Mouse (Mus musculus) left cerebral cortex, adult 8-10 months (tissue): ENCODE measurements around the gene Nr4a1. TPM values are rescaled to one million over a fixed set of nuclear protein-coding genes. Genes with fewer than 3 reads are reported as not detected.

Experiments used
- DNase-seq, 2 experiments: peaks; one replicate each; pipeline ENCODE4 v3.0.0; 2022; ENCODE audit warnings: low spot score in 2 of 2
- total RNA-seq, 4 experiments: library from RNA; stranded (reverse); gene quantifications; 2 replicates each; pipeline ENCODE4 v1.2.4; 2022

The Nr4a1 gene
- total RNA-seq, 4 experiments from 2014 or later: 36.3 to 102 (median 74.5) TPM

DNA sequence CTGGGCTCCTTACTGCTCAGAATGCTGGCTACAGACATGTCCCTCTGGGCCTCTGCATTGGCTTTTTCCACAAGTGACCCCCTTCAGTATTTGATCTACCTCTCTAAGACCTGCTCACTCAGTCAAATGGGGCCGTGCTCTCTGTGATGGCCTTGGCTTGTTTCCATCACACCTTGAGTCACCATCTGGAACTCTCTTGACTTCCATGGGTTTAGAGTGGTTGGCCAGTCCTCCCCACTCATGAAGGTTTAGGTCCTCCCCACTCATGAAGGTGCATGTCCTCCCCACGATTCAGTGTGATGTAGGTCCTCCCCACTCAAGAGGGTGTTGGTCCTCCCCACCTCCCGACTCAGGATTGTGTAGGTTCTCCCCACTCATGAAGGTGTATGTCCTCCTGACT, 20.9 kb upstream of the Nr4a1 start:
- DNase-seq: no peak

DNA sequence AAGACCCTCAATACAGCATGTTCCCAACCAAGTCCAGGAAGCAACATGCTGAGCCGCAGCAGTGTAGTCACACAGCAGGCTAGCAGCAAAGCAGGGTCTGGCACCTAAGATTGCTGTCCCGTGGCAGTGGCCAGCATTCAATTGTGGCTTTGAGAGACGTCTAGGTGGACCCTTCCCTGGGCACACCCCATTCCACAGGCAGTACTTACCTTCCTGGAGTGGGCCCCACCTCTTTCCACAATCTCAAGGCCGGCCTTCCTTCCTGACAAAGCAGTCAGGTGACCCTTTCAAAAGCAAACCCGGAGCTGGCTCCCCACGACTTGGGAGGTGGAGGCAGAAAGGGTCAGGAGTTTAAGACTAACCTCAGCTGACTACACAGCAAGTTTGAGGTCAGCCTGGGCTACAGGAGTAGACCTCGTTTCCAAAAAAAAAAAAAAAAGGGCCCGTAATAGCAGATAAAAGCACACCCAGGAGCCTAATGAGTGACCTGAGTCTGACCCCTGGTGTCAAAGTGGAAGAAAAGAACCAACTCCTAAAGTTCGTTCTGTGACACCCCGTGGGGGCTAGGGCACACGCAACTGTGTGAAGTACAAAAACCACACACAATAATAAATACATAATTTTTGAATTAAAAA, 20.3 kb upstream of the Nr4a1 start:
- no peak for DNase-seq

DNA sequence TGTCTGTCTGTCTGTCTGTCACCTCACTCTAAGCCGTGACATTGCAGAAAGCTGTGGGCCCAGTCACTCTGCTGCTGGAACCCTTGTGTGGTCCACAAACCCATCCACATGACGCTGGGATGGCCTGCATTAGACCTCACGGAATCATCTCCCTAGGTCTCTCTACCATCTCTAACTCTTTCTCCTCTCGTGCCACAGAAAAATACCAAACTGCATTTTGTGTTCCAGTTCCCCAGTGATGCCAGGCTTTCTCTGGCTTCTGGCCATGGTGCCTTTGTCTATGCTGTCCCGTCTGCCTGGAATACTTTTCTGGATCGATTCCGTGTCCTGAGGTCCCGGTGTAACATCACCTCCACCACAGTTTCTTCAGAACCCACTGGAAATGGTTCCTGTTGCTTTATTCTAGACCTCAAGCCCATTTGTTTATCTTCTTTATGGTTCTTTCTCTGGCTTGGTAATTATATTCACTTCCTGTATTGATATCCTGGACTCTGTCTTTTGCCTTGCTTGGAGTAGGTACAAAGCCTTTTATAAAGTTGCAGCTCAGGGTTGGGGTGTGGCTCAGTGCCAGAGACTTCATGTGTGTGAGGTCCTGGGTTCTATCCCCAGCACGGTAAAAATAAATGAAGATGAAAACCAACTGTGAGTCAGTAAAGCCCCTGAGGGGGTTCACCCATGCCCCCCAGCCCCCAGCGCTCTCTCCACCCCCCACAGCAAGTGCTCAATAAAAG, 19.3 kb upstream of the Nr4a1 start:
- no peak for DNase-seq

DNA sequence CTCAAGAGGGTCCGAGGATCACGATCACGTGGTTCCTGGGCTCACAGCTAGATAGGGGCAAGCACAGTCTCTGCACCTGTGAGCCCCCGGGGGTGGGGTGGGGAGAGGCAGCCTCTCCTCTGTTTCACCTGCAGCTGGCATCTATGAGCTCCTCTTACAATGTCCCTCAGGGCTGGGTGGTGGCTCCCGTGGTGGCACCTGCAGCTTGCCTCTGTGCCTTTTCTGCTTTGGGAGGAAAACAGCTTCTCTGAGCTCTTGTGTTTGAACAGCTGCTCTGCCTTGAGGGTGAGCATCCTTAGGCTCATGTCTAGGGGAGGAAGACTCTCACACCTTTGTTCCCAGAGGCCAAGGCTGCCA, 18.7 kb upstream of the Nr4a1 start:
- no peak for DNase-seq

DNA sequence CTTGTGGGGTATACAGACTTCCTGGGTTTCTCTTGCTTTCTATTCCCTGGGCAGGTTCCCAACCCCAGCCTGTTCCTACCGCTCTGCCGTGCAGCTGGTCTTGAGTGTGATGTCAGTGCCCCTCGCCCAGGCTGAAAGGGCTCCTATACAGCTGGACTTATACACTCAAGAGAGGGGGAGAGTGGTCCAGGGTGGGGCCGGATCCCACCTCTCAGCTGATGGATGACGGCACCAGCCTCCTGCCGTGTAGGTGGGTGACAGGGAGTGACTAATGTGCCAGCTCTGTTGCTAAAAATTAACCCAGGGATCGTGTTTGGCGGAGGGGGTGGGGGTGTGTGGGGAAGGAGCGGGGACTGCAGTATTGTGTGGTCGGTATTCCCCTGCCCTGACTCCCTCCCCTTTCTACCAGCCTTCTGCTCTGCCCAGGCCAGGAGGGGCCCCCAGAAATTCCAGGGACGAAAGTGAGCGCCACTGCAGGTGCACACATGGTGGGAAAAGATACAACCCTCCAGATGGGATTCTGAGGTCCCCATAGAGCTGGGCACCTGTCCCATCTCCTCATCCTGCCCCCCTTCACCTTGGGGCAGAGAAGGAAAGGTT, 18.2 kb upstream of the Nr4a1 start:
- peak in 1 of 2 experiments; percentile 82 for DNase-seq

DNA sequence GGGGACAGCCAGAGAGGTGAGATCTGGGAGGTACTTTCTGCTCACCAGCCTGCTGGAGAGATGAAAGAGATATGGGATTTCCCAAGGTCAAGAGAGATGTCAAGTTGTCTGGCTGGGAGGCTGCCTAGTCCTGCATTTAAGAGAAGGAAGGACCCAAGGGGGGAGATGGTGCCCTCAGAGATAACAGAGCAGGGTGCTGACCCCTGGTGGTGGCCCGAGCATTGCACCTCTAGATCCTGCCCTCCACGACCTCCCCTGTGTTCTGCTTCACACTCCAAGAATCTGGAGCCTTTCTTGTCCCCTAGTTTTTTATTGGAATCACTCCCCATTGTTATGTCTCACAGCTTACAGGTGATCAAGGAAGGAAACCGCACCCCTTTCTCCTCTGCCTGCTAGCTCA, 17.2 kb upstream of the Nr4a1 start:
- DNase-seq: no peak

DNA sequence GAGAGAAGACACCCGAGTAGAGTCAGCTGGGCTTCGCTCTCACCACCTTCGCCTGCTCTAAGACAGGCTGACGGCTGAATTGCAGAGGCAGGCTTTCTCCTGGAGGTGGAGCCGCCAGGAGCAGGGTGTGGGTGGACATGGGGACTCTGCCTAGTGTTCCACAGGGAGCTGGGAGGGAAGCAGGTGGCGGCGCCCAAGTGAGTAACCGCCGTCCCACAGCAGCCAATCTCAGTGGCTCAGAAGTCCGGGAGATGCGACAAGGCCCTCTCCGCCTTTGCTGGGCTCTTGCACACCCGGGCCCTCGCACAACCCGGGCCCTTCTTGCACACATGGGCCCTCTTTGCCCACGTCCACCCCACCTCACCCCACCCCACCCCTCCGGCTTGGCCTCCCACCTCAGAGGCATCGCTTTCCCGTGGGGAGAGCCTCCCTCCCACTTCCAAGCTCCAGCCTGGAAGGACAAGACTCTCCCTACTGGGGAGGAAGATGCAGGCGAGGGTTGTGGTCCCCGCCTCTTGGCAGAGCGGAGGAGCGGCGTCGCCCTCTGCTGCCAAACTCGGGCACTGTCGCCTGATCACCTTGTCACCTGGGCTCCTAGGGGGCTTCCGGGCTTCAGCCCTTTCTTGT, 15.1 kb upstream of the Nr4a1 start:
- peak in 1 of 2 experiments; percentile 90 for DNase-seq

DNA sequence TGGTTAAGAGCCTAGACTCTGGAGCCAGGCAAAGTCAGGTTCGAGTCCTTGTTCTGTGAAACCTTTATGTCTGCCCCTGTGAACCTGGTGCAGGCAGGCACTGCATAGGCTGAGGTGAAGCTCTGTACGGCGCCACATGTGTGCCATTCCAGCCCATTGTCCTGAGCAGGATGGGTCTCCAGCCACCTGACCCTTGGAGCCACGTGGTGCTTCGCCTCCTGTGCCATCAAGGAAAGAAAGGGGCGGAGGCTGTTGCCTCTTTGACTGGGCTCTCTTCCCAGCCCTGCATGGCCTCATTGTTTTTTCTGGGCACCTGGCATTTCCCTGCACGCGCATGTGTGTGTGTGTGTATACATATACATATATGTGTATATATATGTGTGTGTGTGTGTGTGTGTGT, 14.2 kb upstream of the Nr4a1 start:
- no peak for DNase-seq

DNA sequence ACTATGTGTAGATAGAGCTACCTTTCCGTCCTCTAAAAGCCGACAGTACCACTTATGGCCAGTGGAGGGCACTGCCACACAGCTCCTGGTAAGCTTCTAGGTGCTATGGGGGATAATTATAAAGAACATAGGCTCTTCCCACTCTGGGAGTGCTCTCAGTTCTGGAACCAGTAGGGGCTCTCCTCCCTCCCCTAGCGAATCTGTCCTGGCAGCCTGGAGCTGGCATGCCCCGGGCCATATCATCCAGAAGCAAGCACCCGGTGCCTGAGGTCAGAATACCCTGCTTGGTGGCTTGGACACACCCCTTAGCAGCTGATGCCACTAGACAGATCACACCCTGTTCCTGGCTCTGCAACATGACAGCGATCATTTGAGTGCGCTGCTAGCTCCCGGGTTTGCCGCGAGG, 13.3 kb upstream of the Nr4a1 start:
- peak; percentile 87 to 96 for DNase-seq

DNA sequence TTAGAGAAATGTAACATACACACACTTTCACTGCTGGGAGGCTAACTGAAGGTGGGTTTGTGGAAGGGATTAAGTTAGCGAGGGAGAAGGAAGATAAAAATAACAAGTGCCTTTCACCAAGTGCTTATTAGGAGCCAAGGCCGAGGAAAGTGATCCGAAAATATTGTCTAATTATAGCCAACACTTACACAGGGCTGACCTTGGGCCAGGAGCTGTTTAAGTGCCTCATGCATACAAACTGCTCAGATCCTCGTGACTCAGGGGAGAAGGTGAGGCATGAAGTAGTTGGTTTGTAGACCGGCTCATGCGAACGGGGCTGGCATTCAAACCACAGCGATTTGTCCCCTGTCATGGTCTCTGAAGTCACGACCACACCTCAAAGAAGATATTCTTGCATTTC, 12.8 kb upstream of the Nr4a1 start:
- DNase-seq: no peak

DNA sequence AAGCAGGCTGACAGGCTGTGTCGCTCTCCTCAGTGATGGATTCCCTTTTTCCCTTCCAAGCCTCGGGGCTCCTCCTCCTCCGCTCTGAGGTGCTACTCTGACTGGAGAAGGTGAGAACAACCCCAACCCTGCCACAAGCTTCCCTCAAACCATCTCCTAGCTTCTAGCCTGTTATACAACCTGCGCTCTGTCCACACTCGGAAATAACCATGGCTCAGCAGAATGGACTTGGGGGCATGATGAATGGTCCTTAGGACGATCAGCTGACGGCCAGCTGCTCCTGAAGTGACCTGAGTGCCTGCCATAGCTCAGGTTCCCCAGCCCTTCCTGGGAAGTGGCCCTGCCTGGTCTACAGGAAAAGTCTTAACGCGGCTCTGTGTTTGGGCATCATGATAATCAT, 12.2 kb upstream of the Nr4a1 start:
- DNase-seq: no peak

DNA sequence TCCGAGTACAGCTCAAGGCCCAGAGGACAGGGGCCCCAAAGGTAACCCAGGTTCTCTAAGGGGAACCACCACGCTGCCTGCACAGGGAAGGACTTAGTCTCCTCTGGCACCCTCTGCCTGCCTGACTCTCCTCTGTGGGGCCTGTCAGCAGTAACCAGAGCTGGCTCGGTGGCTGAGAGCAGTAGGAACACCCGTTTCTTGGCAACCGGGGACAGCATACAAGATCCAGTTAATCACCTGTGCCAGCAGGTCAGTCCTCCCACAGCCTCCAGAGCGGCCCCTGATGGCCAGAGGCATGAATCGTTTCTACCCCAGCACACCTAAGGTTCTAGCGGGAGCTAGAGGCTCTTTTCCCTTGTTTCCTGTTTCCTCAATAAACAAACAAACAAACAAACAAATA, 11.4 kb upstream of the Nr4a1 start:
- no peak for DNase-seq

DNA sequence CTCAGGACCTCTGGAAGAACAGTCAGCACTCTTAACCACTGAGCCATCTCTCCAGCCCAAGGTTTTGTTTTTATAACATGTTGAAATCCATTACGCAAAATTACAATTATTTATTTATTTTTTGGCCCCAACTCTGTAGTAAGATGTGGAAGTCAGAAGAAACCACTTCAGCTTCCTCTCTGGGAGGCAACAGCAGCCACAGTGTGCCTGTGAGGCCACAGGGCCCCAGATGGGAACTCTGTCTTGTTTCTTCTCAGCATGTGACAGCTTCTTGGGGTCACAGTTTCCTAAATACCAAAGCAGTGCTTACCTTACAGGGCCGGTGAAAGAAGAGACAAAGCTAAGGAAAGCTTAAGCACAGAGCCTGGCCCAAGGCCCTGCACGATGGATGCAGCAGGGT, 10.1 kb upstream of the Nr4a1 start:
- no peak for DNase-seq

DNA sequence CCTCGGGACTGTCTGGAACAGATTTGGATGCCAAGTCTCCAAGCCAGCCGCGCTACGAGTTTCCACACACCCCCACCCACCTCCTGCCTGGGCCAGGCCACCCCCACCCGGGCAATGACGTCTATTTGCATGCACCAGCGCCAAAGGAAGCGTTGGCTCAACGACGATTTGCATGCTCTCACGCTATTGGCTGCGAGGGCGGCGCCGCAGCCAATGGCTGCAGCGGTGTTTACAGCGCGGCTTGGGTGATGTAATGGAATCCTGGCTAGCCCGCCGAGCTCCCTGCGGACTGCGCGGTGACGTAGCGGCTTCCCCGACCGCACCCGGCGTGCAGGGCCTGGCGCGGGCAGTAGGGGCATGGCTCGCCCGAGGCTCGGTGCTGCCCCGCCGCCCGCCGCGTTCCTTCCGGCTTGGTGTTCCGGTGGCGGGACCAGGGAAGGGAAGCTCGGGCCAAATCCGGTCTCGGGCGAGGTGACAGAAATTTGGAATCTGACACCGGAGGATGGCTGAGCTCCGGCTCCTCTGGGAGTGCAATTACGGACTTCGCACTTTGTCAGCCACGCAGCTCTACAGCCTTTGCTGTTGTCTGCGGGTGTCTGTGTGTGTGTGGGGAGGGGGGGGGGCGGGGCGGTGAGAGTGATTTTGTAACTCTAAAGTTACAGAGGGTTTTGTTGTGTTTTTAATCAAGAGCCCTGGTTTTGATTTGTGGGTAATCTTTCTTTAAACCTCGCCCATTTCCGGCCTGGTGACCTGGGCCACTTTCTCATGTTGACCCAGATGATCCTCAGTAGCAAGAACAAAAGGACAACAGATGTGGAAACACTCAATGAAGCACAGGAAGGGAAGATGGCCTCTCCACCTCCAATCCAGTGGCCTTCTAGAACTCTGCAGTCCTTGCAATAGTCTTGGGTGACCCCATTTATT, 7.6 kb upstream of the Nr4a1 start:
- peak; percentile 83 to 97 for DNase-seq

DNA sequence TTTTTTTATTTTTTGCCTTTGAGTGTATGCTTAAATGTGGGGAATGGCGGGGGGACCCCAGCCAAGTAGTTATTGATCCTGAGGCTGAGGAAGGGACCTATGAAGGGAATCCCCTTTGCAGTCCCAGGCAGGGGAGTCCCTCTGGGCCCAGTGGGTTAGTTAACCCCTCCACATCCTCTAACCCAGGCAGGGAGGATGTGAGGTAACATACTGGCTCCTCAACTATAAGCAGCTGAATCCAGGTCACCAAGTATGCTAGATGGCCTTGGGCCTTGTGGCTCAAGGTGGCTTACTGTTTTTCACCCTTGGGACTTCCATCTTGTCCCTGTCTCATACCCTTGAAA, 6.9 kb upstream of the Nr4a1 start:
- DNase-seq: no peak

DNA sequence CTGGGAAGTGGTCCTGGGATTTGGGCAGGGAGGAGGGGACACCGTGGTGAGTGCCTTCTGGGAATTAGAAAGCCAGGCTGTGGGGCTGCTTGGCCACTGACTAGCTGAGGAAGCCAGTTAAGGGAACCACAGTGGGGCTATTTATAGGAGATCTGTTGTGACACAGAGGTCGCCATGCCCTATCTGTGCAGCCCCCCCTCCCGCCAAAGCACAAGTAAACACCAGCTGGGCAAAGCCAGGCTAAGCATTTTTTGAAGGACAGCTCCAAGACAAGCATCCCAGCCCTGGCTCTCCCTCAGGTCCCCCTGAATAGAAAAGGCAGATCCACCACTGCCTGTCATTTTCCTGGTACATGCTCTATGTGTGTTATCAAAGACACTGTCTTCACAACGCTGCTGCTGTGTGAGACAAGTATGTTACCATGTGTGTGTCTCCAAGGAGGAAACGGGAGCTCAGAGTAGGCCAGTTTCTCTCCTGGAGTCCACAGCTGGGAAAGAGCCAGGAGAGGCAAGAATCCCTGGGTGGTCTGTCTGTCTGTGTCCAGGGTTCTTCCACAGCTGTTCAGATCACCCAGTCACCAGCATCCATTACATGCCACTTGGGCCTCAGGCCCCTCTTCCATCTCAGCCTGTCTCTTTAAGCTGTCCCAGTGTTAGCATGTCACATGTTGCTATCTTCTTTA, 5.9 kb upstream of the Nr4a1 start:
- DNase-seq: no peak

DNA sequence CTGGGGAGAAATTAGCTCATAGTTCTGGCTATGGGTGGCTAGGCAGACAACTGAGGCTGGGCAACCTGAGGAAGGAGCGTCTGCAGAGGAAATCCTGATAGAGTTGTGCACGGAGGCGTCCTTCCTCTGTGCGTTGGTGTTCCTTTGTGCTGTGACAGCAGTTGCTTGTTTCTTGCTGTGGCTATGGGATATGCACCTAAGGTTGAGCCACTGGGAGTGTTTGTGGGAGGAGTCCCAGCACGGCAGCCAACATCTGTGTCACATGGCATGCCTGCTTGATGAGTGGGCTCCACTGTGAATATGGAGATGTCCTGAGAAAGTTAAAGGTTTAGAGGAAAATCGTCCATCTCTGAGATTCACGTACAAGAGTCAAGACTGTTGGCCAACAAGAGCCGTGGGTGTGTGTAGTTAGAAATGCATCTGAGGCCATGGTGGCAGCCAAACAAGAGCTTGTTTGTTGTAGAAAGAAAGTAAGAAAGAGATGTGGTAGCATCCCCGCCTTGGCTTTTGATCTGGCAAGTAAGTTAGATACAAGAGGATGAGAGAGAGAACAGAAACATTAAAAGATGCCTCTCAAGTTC, 3.8 kb upstream of the Nr4a1 start:
- no peak for DNase-seq

DNA sequence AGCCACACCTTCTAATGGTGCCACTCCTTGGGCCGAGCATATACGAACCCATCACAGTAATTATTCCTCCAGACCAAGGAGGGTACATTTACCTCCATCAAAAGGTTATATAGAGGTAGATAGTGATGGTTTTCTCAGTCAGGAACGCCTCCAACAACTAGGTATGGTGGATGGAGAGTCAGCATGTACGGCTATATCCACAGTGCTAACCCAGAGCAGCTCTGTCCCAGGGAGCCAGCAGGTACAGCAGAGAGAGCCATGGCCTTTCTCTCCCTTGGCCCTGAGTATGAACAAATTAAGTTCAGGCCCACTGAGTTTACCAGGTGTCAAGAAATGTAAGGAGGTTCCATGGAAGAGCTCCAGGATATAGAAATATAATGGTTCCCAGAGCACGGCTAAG, 2.1 kb upstream of the Nr4a1 start:
- no peak for DNase-seq

DNA sequence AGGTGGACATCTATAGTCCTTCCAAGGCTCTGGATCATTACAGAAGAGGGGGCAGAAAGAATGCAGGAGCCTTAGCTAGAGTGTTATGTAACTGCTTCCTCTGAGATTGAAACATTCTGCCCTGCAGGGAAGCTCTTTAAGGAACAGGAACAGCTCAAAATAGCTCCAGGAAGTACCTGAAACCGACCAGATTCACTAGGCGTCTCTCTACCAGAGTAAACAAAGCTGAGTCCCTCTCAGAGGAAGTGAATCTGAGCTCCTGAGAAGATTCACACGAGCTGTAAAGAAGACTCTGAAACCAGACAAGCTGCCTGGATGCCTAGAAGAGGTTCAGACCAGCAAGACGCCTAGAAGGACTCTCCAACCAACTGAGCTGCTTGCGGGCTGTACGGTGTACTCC, 1.5 kb upstream of the Nr4a1 start:
- no peak for DNase-seq

DNA sequence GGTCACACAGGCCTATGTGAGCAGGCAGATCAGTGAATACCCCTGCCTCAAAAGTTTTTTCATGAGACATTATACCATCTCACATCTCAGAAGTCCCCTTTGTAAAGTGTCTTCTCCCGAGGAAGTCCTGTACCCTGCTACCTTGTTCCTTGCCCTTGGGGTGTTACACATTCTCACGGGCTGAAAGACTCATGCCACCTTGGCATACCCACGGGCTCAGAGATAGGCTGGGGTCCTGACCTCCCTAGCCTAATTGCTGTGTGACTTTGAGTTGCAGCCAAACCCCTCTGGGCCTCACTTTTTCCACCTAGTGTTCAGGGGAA, 545 bp upstream of the Nr4a1 start:
- DNase-seq: no peak
